Mouse (Mus musculus) limb, embryonic 11.5 days (tissue): Measurements from ENCODE around the gene Kif11. TPM values are rescaled to one million over a fixed set of nuclear protein-coding genes. Genes with fewer than 3 reads are reported as not detected.

Source experiments
- ATAC-seq: fragments of 200-750 bp; cut with Nextera tagmentation; 2 replicates; pipeline ENCODE4 v1.8.0; 2017; ENCODE audit warnings: low read depth; ENCODE audit not compliant: insufficient number of reproducible peaks, low FRiP score, low TSS enrichment
- DNase-seq: peaks from one replicate; pipeline ENCODE4 v3.0.0-alpha.2; 2015; ENCODE audit warnings: low spot score
- H3K27ac ChIP-seq: fragments of 300-500 bp; sonication (generic); replicated peaks from 2 replicates; pipeline ENCODE4 v1.5.1; 2014; ENCODE audit warnings: low read depth, mild to moderate bottlenecking, low read length
- H3K27me3 ChIP-seq: fragments of 300-500 bp; sonication (generic); 2 replicates; pipeline ENCODE4 v1.6.1; 2014; ENCODE audit warnings: mild to moderate bottlenecking, low read length, mixed read lengths; ENCODE audit not compliant: control insufficient read depth, insufficient read depth
- H3K36me3 ChIP-seq: fragments of 300-500 bp; sonication (generic); 2 replicates; pipeline ENCODE4 v1.6.1; 2014; ENCODE audit warnings: mild to moderate bottlenecking, low read length, moderate library complexity, mixed read lengths; ENCODE audit not compliant: control insufficient read depth, insufficient read depth
- H3K4me1 ChIP-seq: fragments of 300-500 bp; sonication (generic); 2 replicates; pipeline ENCODE4 v1.6.1; 2014; ENCODE audit warnings: low read length, mixed read lengths; ENCODE audit not compliant: control insufficient read depth, insufficient read depth
- H3K4me2 ChIP-seq: fragments of 300-500 bp; sonication (generic); 2 replicates; pipeline ENCODE4 v1.6.1; 2014; ENCODE audit warnings: low read depth, mild to moderate bottlenecking, moderate library complexity; ENCODE audit not compliant: severe bottlenecking
- H3K4me3 ChIP-seq: fragments of 300-500 bp; sonication (generic); 2 replicates; pipeline ENCODE4 v1.5.1; 2014; ENCODE audit warnings: low read depth, low read length
- H3K9ac ChIP-seq: fragments of 300-500 bp; sonication (generic); 2 replicates; pipeline ENCODE4 v1.6.1; 2014; ENCODE audit warnings: mild to moderate bottlenecking, low read length
- H3K9me3 ChIP-seq: fragments of 300-500 bp; sonication (generic); 2 replicates; pipeline ENCODE4 v1.6.1; 2016; ENCODE audit warnings: low read length; ENCODE audit not compliant: control insufficient read depth
- WGBS: fragments of 180-500 bp; shearing (Covaris S2); extraction: QIAGEN DNeasy Blood & Tissue Kit; methylation state at CpG from one replicate; pipeline ENCODE4 v1.1.7; 2014; 5-methylcytosine and 5-hydroxymethylcytosine counted together
- polyA plus RNA-seq: library from polyadenylated mRNA; unstranded; fragments of >200 nt; fragmentation: Nextera tagmentation; extraction: Ambion mirVana; gene quantifications from 2 replicates; pipeline ENCODE4 v1.2.1, GENCODE M21; 2014

Gene Kif11
- polyA plus RNA-seq, 1 experiment from 2014 or later: 97.2 TPM

GRCm38 (mm10) chr19:37343899-37344298 lies 32.3 kb upstream of the Kif11 start:
- H3K27ac ChIP-seq: no peak overlapping the region
- H3K36me3 ChIP-seq: no peaks in the 10 kb centered on the region; the same call in 1 of the 2 replicates
- no peaks in the 10 kb centered on the region for H3K9me3 ChIP-seq
- H3K4me1 ChIP-seq: no peaks in the 10 kb centered on the region
- no peak overlapping the region for H3K4me3 ChIP-seq
- WGBS: 89% methylated on average over 5 of the region's 5 CpGs
- ATAC-seq (no peak), DNase-seq (no peak)
- no peak overlapping the region for H3K4me2 ChIP-seq
- no peaks in the 10 kb centered on the region for H3K27me3 ChIP-seq
- H3K9ac ChIP-seq: no peak overlapping the region

- 78% methylated on average over 3 of the region's 3 CpGs for WGBS
- no peak overlapping the region for H3K27ac ChIP-seq
- no peak for ATAC-seq
These were observed 29.9 kb upstream of the Kif11 start for GRCm38 (mm10) chr19:37346258-37346657.

GRCm38 (mm10) chr19:37348331-37348730 lies 27.9 kb upstream of the Kif11 start:
- Histone ChIP-seq H3K9ac (no peak overlapping the region), H3K36me3 (0 out of 2 replicates have a peak, but pooled peaks cover 2% of the 10 kb centered on the region), H3K4me1 (no peaks in the 10 kb centered on the region), H3K9me3 (no peaks in the 10 kb centered on the region), H3K27me3 (no peaks in the 10 kb centered on the region), H3K27ac (no peak overlapping the region), H3K4me3 (no peak overlapping the region), H3K4me2 (no peak overlapping the region)
- WGBS: 90% methylated on average over 10 of the region's 10 CpGs
- ATAC-seq (no peak), DNase-seq (no peak)

More at GRCm38 (mm10) chr19:37346258-37346657, 29.9 kb upstream of the Kif11 start:
- Histone ChIP-seq H3K4me3 (no peak overlapping the region), H3K27me3 (no peaks in the 10 kb centered on the region), H3K9ac (no peak overlapping the region), H3K9me3 (no peaks in the 10 kb centered on the region), H3K4me2 (no peak overlapping the region), H3K36me3 (no peaks in the 10 kb centered on the region; the same call in 1 of the 2 replicates), H3K4me1 (no peaks in the 10 kb centered on the region)
- DNase-seq: no peak

GRCm38 (mm10) chr19:37348952-37349351 lies 27.3 kb upstream of the Kif11 start:
- Histone ChIP-seq H3K9me3 (no peaks in the 10 kb centered on the region), H3K36me3 (0 out of 2 replicates have a peak, but pooled peaks cover 2% of the 10 kb centered on the region), H3K27me3 (no peaks in the 10 kb centered on the region), H3K4me2 (no peak overlapping the region), H3K27ac (no peak overlapping the region), H3K9ac (no peak overlapping the region), H3K4me1 (no peaks in the 10 kb centered on the region), H3K4me3 (no peak overlapping the region)
- ATAC-seq (no peak), DNase-seq (no peak)

GRCm38 (mm10) chr19:37352756-37353155 lies 23.4 kb upstream of the Kif11 start:
- H3K4me2 ChIP-seq: no peak overlapping the region
- ATAC-seq (no peak), DNase-seq (no peak)
- no peak overlapping the region for H3K9ac ChIP-seq
- WGBS: 91% methylated on average over 3 of the region's 3 CpGs
- H3K9me3 ChIP-seq: no peaks in the 10 kb centered on the region
- H3K4me1 ChIP-seq: no peaks in the 10 kb centered on the region
- no peaks in the 10 kb centered on the region for H3K27me3 ChIP-seq
- no peak overlapping the region for H3K4me3 ChIP-seq
- H3K27ac ChIP-seq: no peak overlapping the region
- 0 out of 2 replicates have a peak, but pooled peaks cover 2% of the 10 kb centered on the region for H3K36me3 ChIP-seq

GRCm38 (mm10) chr19:37353331-37353730 lies 22.9 kb upstream of the Kif11 start:
- H3K4me1 ChIP-seq: no peaks in the 10 kb centered on the region
- WGBS: 86% methylated on average over 6 of the region's 6 CpGs
- ATAC-seq: no peak
- no peak overlapping the region for H3K4me2 ChIP-seq
- H3K36me3 ChIP-seq: 0 out of 2 replicates have a peak, but pooled peaks cover 2% of the 10 kb centered on the region
- no peak overlapping the region for H3K9ac ChIP-seq
- no peak overlapping the region for H3K4me3 ChIP-seq
- H3K27ac ChIP-seq: no peak overlapping the region
- no peaks in the 10 kb centered on the region for H3K27me3 ChIP-seq
- H3K9me3 ChIP-seq: no peaks in the 10 kb centered on the region
- DNase-seq: no peak

GRCm38 (mm10) chr19:37360044-37360443 lies 16.2 kb upstream of the Kif11 start:
- no peaks in the 10 kb centered on the region for H3K9me3 ChIP-seq
- DNase-seq: no peak
- no peaks in the 10 kb centered on the region for H3K4me1 ChIP-seq
- 74% methylated on average over 5 of the region's 5 CpGs for WGBS
- ATAC-seq: no peak
- H3K36me3 ChIP-seq: no peaks in the 10 kb centered on the region
- H3K9ac ChIP-seq: no peak overlapping the region
- H3K27ac ChIP-seq: no peak overlapping the region
- no peak overlapping the region for H3K4me3 ChIP-seq
- H3K27me3 ChIP-seq: no peaks in the 10 kb centered on the region
- no peak overlapping the region for H3K4me2 ChIP-seq

- Histone ChIP-seq H3K36me3 (no peaks in the 10 kb centered on the region; the same call in 1 of the 2 replicates), H3K4me3 (no peak overlapping the region), H3K4me2 (no peak overlapping the region), H3K27ac (no peak overlapping the region), H3K4me1 (no peaks in the 10 kb centered on the region), H3K9ac (no peak overlapping the region), H3K9me3 (no peaks in the 10 kb centered on the region), H3K27me3 (no peaks in the 10 kb centered on the region)
- no peak for DNase-seq
- ATAC-seq: no peak
- WGBS: 30% methylated on average over 5 of the region's 5 CpGs
These were observed 13.7 kb upstream of the Kif11 start for GRCm38 (mm10) chr19:37362545-37362944.
